Mouse (Mus musculus) kidney, adult 2 months (tissue): Measurements from ENCODE around the gene Ldb2. TPM values are rescaled to one million over a fixed set of nuclear protein-coding genes. Genes with fewer than 3 reads are reported as not detected.

Source experiments
- DNase-seq: peaks from one replicate; pipeline ENCODE4 v3.0.0; 2021
- H3K27ac ChIP-seq: fragments of 200-500 bp; 2 replicates; pipeline ENCODE4 v1.5.1; 2012; ENCODE audit warnings: low read depth, low read length, control low read depth, inconsistent platforms; ENCODE audit not compliant: insufficient read depth
- H3K27me3 ChIP-seq: fragments of 200-500 bp; replicated peaks from 2 replicates; pipeline ENCODE4 v1.6.1; 2012; ENCODE audit warnings: mild to moderate bottlenecking, moderate library complexity, low read length, inconsistent platforms; ENCODE audit not compliant: control insufficient read depth, insufficient read depth
- H3K36me3 ChIP-seq: fragments of 200-500 bp; 2 replicates; pipeline ENCODE4 v1.6.1; 2012; ENCODE audit warnings: mild to moderate bottlenecking, moderate library complexity, low read length, inconsistent platforms; ENCODE audit not compliant: control insufficient read depth, insufficient read depth
- H3K4me1 ChIP-seq: fragments of 200-500 bp; 2 replicates; pipeline ENCODE4 v1.6.1; 2011; ENCODE audit warnings: low read length; ENCODE audit not compliant: control insufficient read depth, insufficient read depth
- H3K4me3 ChIP-seq: fragments of 200-500 bp; 2 replicates; pipeline ENCODE4 v1.5.1; 2011; ENCODE audit warnings: mild to moderate bottlenecking, low read depth, low read length, control low read depth; ENCODE audit not compliant: insufficient read depth
- CTCF ChIP-seq: fragments of 200-500 bp; conservative IDR thresholded peaks from 2 replicates; pipeline ENCODE4 v1.5.1; 2011; ENCODE audit warnings: low read depth, mild to moderate bottlenecking, control low read depth, low read length, moderate library complexity, mixed read lengths; ENCODE audit not compliant: insufficient read depth, insufficient read length
- POLR2A ChIP-seq: fragments of 200-500 bp; IDR thresholded peaks from one replicate; pipeline ENCODE4 v1.6.1; 2011; ENCODE audit warnings: low read depth, low read length, control low read depth
- WGBS: fragments of 180-500 bp; shearing (Covaris S2); methylation state at CpG from one replicate; pipeline ENCODE4 v1.1.7; 2018; 5-methylcytosine and 5-hydroxymethylcytosine counted together
- polyA plus RNA-seq: library from polyadenylated mRNA; depleted of rRNA; stranded (reverse); fragments of >200 nt; gene quantifications from 2 replicates; pipeline ENCODE4 v1.2.3, GENCODE M21; 2012

Gene Ldb2
- polyA plus RNA-seq, 1 experiment: 55.0 TPM

- peak; percentile 58 for DNase-seq
- H3K36me3 ChIP-seq: no peaks in the 10 kb centered on the region
- peak overlapping the region; percentile 49 for H3K27ac ChIP-seq
- H3K4me3 ChIP-seq: no peak overlapping the region
- H3K27me3 ChIP-seq: no peaks in the 10 kb centered on the region
- no peak for TF ChIP-seq POLR2A
- TF ChIP-seq CTCF: no peak
- no peaks in the 10 kb centered on the region for H3K4me1 ChIP-seq
- WGBS: 59% methylated on average over 8 of the region's 8 CpGs
Measured at GRCm38 (mm10) chr5:44552121-44552520, 247.4 kb downstream of the Ldb2 start.

DNA sequence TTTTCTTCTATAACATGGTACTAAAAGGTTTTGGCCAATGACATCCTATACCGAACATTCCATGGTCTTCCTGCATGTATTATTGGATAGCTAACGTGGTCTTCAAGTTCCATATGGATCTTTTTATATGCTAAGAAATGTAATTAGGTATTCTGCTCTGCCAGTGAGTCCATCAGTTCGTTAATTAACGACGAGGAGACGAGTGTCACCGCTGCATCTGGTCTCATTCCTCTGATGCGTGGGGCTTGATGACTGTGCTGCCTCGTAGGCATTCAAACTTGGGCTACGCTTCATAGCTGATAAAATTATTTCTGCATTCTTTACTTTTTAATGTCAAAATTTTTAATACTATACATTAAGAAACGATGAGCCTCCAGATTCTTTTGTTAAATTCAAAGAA lies 251.0 kb downstream of the Ldb2 start:
- TF ChIP-seq POLR2A (no peak), CTCF (no peak)
- no peaks in the 10 kb centered on the region for H3K4me1 ChIP-seq
- H3K4me3 ChIP-seq: no peak overlapping the region
- DNase-seq: no peak
- no peaks in the 10 kb centered on the region for H3K36me3 ChIP-seq
- 90% methylated on average over 11 of the region's 11 CpGs for WGBS
- H3K27me3 ChIP-seq: no peaks in the 10 kb centered on the region
- no peak overlapping the region for H3K27ac ChIP-seq

- TF ChIP-seq POLR2A: no peak
- TF ChIP-seq CTCF: no peak
- Histone ChIP-seq H3K27ac (no peak overlapping the region), H3K27me3 (no peaks in the 10 kb centered on the region), H3K36me3 (no peaks in the 10 kb centered on the region), H3K4me3 (no peak overlapping the region), H3K4me1 (no peaks in the 10 kb centered on the region)
- 82% methylated on average over 2 of the region's 2 CpGs for WGBS
- DNase-seq: no peak
Measured at GRCm38 (mm10) chr5:44543472-44544132, 255.9 kb downstream of the Ldb2 start.

- WGBS: 77% methylated on average over 9 of the region's 9 CpGs
- H3K4me1 ChIP-seq: no peaks in the 10 kb centered on the region
- no peak for TF ChIP-seq POLR2A
- no peak for TF ChIP-seq CTCF
- no peak overlapping the region for H3K4me3 ChIP-seq
- H3K27ac ChIP-seq: no peak overlapping the region
- H3K36me3 ChIP-seq: no peaks in the 10 kb centered on the region
- DNase-seq: peak; percentile 9
- no peaks in the 10 kb centered on the region for H3K27me3 ChIP-seq
Measured at GRCm38 (mm10) chr5:44541748-44542147, 257.7 kb downstream of the Ldb2 start.

- DNase-seq: no peak
- 75% methylated on average over 2 of the region's 2 CpGs for WGBS
- Histone ChIP-seq H3K4me1 (no peaks in the 10 kb centered on the region), H3K4me3 (no peak overlapping the region), H3K27me3 (no peaks in the 10 kb centered on the region), H3K27ac (no peak overlapping the region), H3K36me3 (no peaks in the 10 kb centered on the region)
- no peak for TF ChIP-seq CTCF
- TF ChIP-seq POLR2A: no peak
Measured at GRCm38 (mm10) chr5:44538687-44539086, 260.8 kb downstream of the Ldb2 start.

DNA sequence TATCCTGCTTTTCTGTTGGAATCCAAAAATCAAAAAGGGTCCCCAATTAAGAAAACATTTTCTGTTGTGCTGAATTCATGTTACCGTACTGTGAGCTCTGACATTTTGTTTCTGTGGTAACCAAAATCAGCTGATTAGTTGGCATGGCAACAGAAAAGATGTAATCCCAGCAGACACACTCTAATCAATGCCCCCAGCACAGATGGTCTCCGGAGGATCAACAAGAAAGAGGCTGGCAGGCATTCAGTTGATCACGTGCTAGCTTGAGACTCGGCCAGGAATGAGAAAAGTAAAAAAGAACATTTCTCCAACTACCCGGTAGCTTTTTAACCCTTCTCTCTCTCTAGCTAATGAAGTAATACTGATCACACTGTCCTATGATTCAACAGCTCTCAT lies 261.5 kb downstream of the Ldb2 start:
- TF ChIP-seq CTCF: no peak
- no peak for TF ChIP-seq POLR2A
- Histone ChIP-seq H3K27ac (no peak overlapping the region), H3K36me3 (no peaks in the 10 kb centered on the region), H3K27me3 (no peaks in the 10 kb centered on the region), H3K4me1 (no peaks in the 10 kb centered on the region), H3K4me3 (no peak overlapping the region)
- peak; percentile 43 for DNase-seq
- WGBS: 26% methylated on average over 5 of the region's 5 CpGs

DNA sequence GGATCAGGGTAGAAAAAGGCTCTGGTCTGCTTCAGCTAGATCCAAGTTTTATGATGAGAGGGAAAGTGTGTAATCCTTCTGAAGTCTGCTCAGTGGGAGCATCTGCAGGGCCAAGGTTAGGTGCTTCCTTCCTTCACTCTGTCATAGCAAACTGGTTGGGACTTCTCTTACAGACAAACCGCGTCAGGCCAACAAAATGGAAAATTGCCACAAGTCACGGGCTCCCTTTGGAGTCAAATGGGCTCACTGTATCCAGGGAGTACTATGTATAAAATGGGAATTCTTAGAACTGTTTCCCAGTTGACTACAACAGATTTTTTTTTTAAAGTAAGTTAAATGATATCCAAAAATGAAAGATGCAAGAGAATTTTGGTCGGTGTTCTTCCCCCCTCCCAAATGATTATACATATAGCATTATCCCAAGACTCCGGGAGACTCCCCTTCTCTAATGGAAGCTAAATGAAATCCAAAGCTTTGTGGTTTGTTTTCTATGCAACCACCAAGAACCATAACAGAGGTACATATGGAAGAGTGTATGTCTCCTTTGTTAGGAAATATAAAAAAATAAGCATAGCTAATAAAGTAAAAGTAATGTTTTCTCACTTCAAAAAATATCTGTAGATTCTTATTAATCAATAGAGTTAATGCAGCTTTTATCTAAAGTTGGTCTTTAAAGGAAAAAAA lies 262.0 kb downstream of the Ldb2 start:
- H3K4me1 ChIP-seq: no peaks in the 10 kb centered on the region
- no peaks in the 10 kb centered on the region for H3K36me3 ChIP-seq
- 96% methylated on average over 5 of the region's 5 CpGs for WGBS
- no peak overlapping the region for H3K27ac ChIP-seq
- no peak for TF ChIP-seq CTCF
- TF ChIP-seq POLR2A: no peak
- H3K27me3 ChIP-seq: no peaks in the 10 kb centered on the region
- no peak for DNase-seq
- no peak overlapping the region for H3K4me3 ChIP-seq
